Mouse (Mus musculus): ENCODE measurements around the gene Cdc6. TPM values are rescaled to one million over a fixed set of nuclear protein-coding genes. Genes with fewer than 3 reads are reported as not detected.

The Cdc6 gene
- polyA plus RNA-seq, 1 experiment from 2014 or later, result 38.0 TPM

GRCm38 (mm10) chr11:98952736-98953135 lies 45.1 kb downstream of the Cdc6 start:
- 65% methylated on average over 2 of the region's 2 CpGs for WGBS
- Histone ChIP-seq H3K9me3 (no peaks in the 10 kb centered on the region), H3K4me2 (no peak overlapping the region), H3K4me3 (replicated peaks) (no peak overlapping the region), H3K27me3 (no peaks in the 10 kb centered on the region), H3K27ac (no peak overlapping the region), H3K4me1 (peaks cover 51% of the 10 kb centered on the region), H3K9ac (no peak overlapping the region), H3K36me3 (replicated peaks) (0 out of 2 replicates have a peak, but pooled peaks cover 5% of the 10 kb centered on the region)
- no peak for ATAC-seq (ENCODE audit: low FRiP score)

- Histone ChIP-seq H3K36me3 (replicated peaks) (0 out of 2 replicates have a peak, but pooled peaks cover 5% of the 10 kb centered on the region), H3K4me3 (replicated peaks) (no peak overlapping the region), H3K9ac (no peak overlapping the region), H3K4me2 (no peak overlapping the region), H3K4me1 (peaks cover 51% of the 10 kb centered on the region), H3K9me3 (no peaks in the 10 kb centered on the region), H3K27ac (no peak overlapping the region), H3K27me3 (no peaks in the 10 kb centered on the region)
- 15% methylated on average over 2 of the region's 2 CpGs for WGBS
- ATAC-seq (ENCODE audit: low FRiP score), result no peak
These were observed 45.8 kb downstream of the Cdc6 start for GRCm38 (mm10) chr11:98953361-98953760.

- Histone ChIP-seq H3K4me2 (peak overlapping the region; percentile 40), H3K9me3 (no peaks in the 10 kb centered on the region), H3K27ac (0 out of 2 replicates have a peak overlapping the region, but pooled peaks have one; percentile 80), H3K4me1 (peaks cover 52% of the 10 kb centered on the region), H3K27me3 (no peaks in the 10 kb centered on the region), H3K4me3 (replicated peaks) (no peak overlapping the region), H3K9ac (no peak overlapping the region), H3K36me3 (replicated peaks) (0 out of 2 replicates have a peak, but pooled peaks cover 5% of the 10 kb centered on the region)
- no peak for ATAC-seq (ENCODE audit: low FRiP score)
- 41% methylated on average over 13 of the region's 13 CpGs for WGBS
These were observed 46.3 kb downstream of the Cdc6 start for GRCm38 (mm10) chr11:98953835-98954320.

GRCm38 (mm10) chr11:98954373-98954772 lies 46.8 kb downstream of the Cdc6 start:
- no peaks in the 10 kb centered on the region for H3K9me3 ChIP-seq
- H3K27me3 ChIP-seq, result no peaks in the 10 kb centered on the region
- ATAC-seq (ENCODE audit: low FRiP score), result peak; percentile 66
- peak overlapping the region; percentile 40 for H3K4me2 ChIP-seq
- 0 out of 2 replicates have a peak, but pooled peaks cover 5% of the 10 kb centered on the region for H3K36me3 ChIP-seq (replicated peaks)
- H3K4me1 ChIP-seq, result peaks cover 56% of the 10 kb centered on the region
- H3K9ac ChIP-seq, result peak overlapping the region; percentile 44; the same call in 1 of the 2 replicates
- peak overlapping the region; percentile 80 for H3K27ac ChIP-seq
- no peak overlapping the region for H3K4me3 ChIP-seq (replicated peaks)
- 3% methylated on average over 10 of the region's 10 CpGs for WGBS

GRCm38 (mm10) chr11:98954801-98955706 lies 47.5 kb downstream of the Cdc6 start:
- peak overlapping the region; percentile 80 for H3K27ac ChIP-seq
- no peaks in the 10 kb centered on the region for H3K9me3 ChIP-seq
- H3K36me3 ChIP-seq (replicated peaks), result 0 out of 2 replicates have a peak, but pooled peaks cover 5% of the 10 kb centered on the region
- H3K4me2 ChIP-seq, result peak overlapping the region; percentile 40
- H3K27me3 ChIP-seq, result no peaks in the 10 kb centered on the region
- peak overlapping the region; percentile 44; the same call in 1 of the 2 replicates for H3K9ac ChIP-seq
- WGBS, result 16% methylated on average over 17 of the region's 17 CpGs
- peak; percentile 60 for ATAC-seq (ENCODE audit: low FRiP score)
- H3K4me1 ChIP-seq, result peaks cover 56% of the 10 kb centered on the region
- no peak overlapping the region for H3K4me3 ChIP-seq (replicated peaks)

- Histone ChIP-seq H3K4me3 (replicated peaks) (no peak overlapping the region), H3K4me2 (no peak overlapping the region; the same call in 1 of the 2 replicates), H3K9me3 (no peaks in the 10 kb centered on the region), H3K36me3 (replicated peaks) (no peaks in the 10 kb centered on the region), H3K4me1 (peaks cover 63% of the 10 kb centered on the region), H3K27ac (peak overlapping the region; percentile 80), H3K27me3 (peaks cover 2% of the 10 kb centered on the region; the same call in 1 of the 2 replicates), H3K9ac (0 out of 2 replicates have a peak overlapping the region, but pooled peaks have one; percentile 26)
- WGBS, result 35% methylated on average over 7 of the region's 7 CpGs
- ATAC-seq (ENCODE audit: low FRiP score), result no peak
These were observed 48.2 kb downstream of the Cdc6 start for GRCm38 (mm10) chr11:98955707-98956235.

GRCm38 (mm10) chr11:98956340-98956739 lies 48.7 kb downstream of the Cdc6 start:
- no peak for ATAC-seq (ENCODE audit: low FRiP score)

GRCm38 (mm10) chr11:98959437-98960312 lies 52.1 kb downstream of the Cdc6 start:
- Histone ChIP-seq H3K9me3 (no peaks in the 10 kb centered on the region), H3K4me3 (replicated peaks) (peak overlapping the region; percentile 63), H3K27ac (peak overlapping the region; percentile 71), H3K9ac (peak overlapping the region; percentile 71), H3K4me1 (peaks cover 73% of the 10 kb centered on the region), H3K4me2 (peak overlapping the region; percentile 100), H3K36me3 (replicated peaks) (no peaks in the 10 kb centered on the region), H3K27me3 (peaks cover 32% of the 10 kb centered on the region)
- WGBS, result under 1% methylated on average over 43 of the region's 43 CpGs
- ATAC-seq (ENCODE audit: low FRiP score), result peak; percentile 34

More at GRCm38 (mm10) chr11:98956340-98956739, 48.7 kb downstream of the Cdc6 start:
- Histone ChIP-seq H3K4me3 (replicated peaks) (no peak overlapping the region), H3K4me1 (peaks cover 64% of the 10 kb centered on the region), H3K27ac (no peak overlapping the region), H3K27me3 (peaks cover 8% of the 10 kb centered on the region), H3K36me3 (replicated peaks) (no peaks in the 10 kb centered on the region), H3K4me2 (no peak overlapping the region), H3K9me3 (no peaks in the 10 kb centered on the region), H3K9ac (no peak overlapping the region)
- 81% methylated on average over 10 of the region's 10 CpGs for WGBS

GRCm38 (mm10) chr11:98960313-98960906 lies 52.8 kb downstream of the Cdc6 start:
- Histone ChIP-seq H3K27me3 (peaks cover 32% of the 10 kb centered on the region), H3K4me3 (replicated peaks) (peak overlapping the region; percentile 63), H3K4me1 (peaks cover 73% of the 10 kb centered on the region), H3K9me3 (no peaks in the 10 kb centered on the region), H3K9ac (peak overlapping the region; percentile 71), H3K27ac (peak overlapping the region; percentile 71; the same call in 1 of the 2 replicates), H3K36me3 (replicated peaks) (no peaks in the 10 kb centered on the region), H3K4me2 (peak overlapping the region; percentile 100)
- WGBS, result 1% methylated on average over 53 of the region's 53 CpGs
- ATAC-seq (ENCODE audit: low FRiP score), result peak; percentile 36; the same call in 1 of the 2 replicates

- H3K27me3 ChIP-seq, result peaks cover 32% of the 10 kb centered on the region
- no peak for ATAC-seq (ENCODE audit: low FRiP score)
- peaks cover 73% of the 10 kb centered on the region for H3K4me1 ChIP-seq
- H3K36me3 ChIP-seq (replicated peaks), result no peaks in the 10 kb centered on the region
- peak overlapping the region; percentile 71 for H3K9ac ChIP-seq
- peak overlapping the region; percentile 100 for H3K4me2 ChIP-seq
- no peaks in the 10 kb centered on the region for H3K9me3 ChIP-seq
- WGBS, result 5% methylated on average over 18 of the region's 18 CpGs
- peak overlapping the region; percentile 63 for H3K4me3 ChIP-seq (replicated peaks)
- no peak overlapping the region for H3K27ac ChIP-seq
These were observed 53.5 kb downstream of the Cdc6 start for GRCm38 (mm10) chr11:98961051-98961592.

GRCm38 (mm10) chr11:98961766-98962165 lies 54.2 kb downstream of the Cdc6 start:
- Histone ChIP-seq H3K9ac (no peak overlapping the region), H3K36me3 (replicated peaks) (no peaks in the 10 kb centered on the region), H3K4me2 (peak overlapping the region; percentile 100), H3K27me3 (peaks cover 32% of the 10 kb centered on the region), H3K4me3 (replicated peaks) (peak overlapping the region; percentile 63), H3K4me1 (peaks cover 79% of the 10 kb centered on the region), H3K27ac (no peak overlapping the region), H3K9me3 (no peaks in the 10 kb centered on the region)
- WGBS, result 10% methylated on average over 8 of the region's 8 CpGs
- ATAC-seq (ENCODE audit: low FRiP score), result no peak
